Mouse (Mus musculus): ENCODE measurements around the gene Rin2. TPM values are rescaled to one million over a fixed set of nuclear protein-coding genes. Genes with fewer than 3 reads are reported as not detected.

Gene Rin2
- polyA plus RNA-seq, 1 experiment from 2014 or later, result 9.9 TPM

Small RNA genes lying within 50 kb of the gene (microRNA-seq; reads per million reads assigned to microRNA genes)
- gene Gm25026, result not detected

Other genes starting within 250 kb of the Rin2 start
- gene Naa20, start 226.9 kb downstream of the Rin2 start, polyA plus RNA-seq (2015; fragmentation: Nextera tagmentation; extraction: Ambion mirVana), result 127 and 128 TPM in 2 replicates

All from forebrain, embryonic 16.5 days (tissue).